Mouse (Mus musculus): ENCODE results near the gene Gm20605. TPM values are rescaled to one million over a fixed set of nuclear protein-coding genes. Genes with fewer than 3 reads are reported as not detected.

Gm20605 gene
- total RNA-seq, 2 experiments from 2014 or later: 2.9 to 4.2 TPM

- DNase-seq: no peak
Observed at GRCm38 (mm10) chr5:137690531-137690930, 61.6 kb downstream of the Gm20605 start.

GRCm38 (mm10) chr5:137691881-137692280, 62.9 kb downstream of the Gm20605 start:
- no peak for DNase-seq

Other genes with a start within 250 kb of the Gm20605 start
- gene Zan, start 152.1 kb upstream of the Gm20605 start, total RNA-seq (2021): not detected
- 10 to 100 TPM; 13.9 to 15.0 TPM for gene Pop7, start 126.7 kb upstream of the Gm20605 start, total RNA-seq (2021)
- 10 to 100 TPM; 31.2 to 32.5 TPM for gene Gigyf1, start 110.6 kb upstream of the Gm20605 start, total RNA-seq (2021)
- not detected for gene Epo, start 95.9 kb upstream of the Gm20605 start, total RNA-seq (2021)
- 100 to 1,000 TPM; 233 to 247 TPM for gene Gnb2, start 95.7 kb upstream of the Gm20605 start, total RNA-seq (2021)
- not detected for gene Actl6b, start 75.7 kb upstream of the Gm20605 start, total RNA-seq (2021)
- not detected for gene Tfr2, start 59.3 kb upstream of the Gm20605 start, total RNA-seq (2021)
- 10 to 100 TPM in 1 of 2 experiments, 1 to 10 TPM in 1; 9.1 to 14.1 TPM for gene Mospd3, start 28.1 kb upstream of the Gm20605 start, total RNA-seq (2021)
- gene Pcolce, start 15.4 kb upstream of the Gm20605 start, total RNA-seq (2021): 10 to 100 TPM; 43.9 to 47.5 TPM
- under 1 TPM; 0.32 to 0.44 TPM for gene Fbxo24, start 173 bp upstream of the Gm20605 start, total RNA-seq (2021)
- gene Lrch4, start 54 bp upstream of the Gm20605 start, total RNA-seq (2021): 10 to 100 TPM; 17.5 to 19.1 TPM
- gene Sap25, start 12.2 kb downstream of the Gm20605 start, total RNA-seq (2021): 1 to 10 TPM; 2.2 to 2.6 TPM
- gene Irs3, start 16.5 kb downstream of the Gm20605 start, total RNA-seq (2021): 1 to 10 TPM in 1 of 2 experiments, under 1 TPM in 1; 0.87 to 1.5 TPM
- 10 to 100 TPM; 16.9 to 23.0 TPM for gene Agfg2, start 55.6 kb downstream of the Gm20605 start, total RNA-seq (2021)
- gene Nyap1, start 112.4 kb downstream of the Gm20605 start, total RNA-seq (2021): 1 to 10 TPM in 1 of 2 experiments, under 1 TPM in 1; 0.79 to 1.1 TPM
- gene Tsc22d4, start 116.6 kb downstream of the Gm20605 start, total RNA-seq (2021): 100 to 1,000 TPM; 240 to 253 TPM
- 10 to 100 TPM in 1 of 2 experiments, 1 to 10 TPM in 1; 9.9 to 12.0 TPM for gene Ppp1r35, start 149.7 kb downstream of the Gm20605 start, total RNA-seq (2021)
- 10 to 100 TPM; 24.2 to 28.7 TPM for gene Mepce, start 158.5 kb downstream of the Gm20605 start, total RNA-seq (2021)
- under 1 TPM; 0.22 to 0.72 TPM for gene Zcwpw1, start 158.6 kb downstream of the Gm20605 start, total RNA-seq (2021)
- 1 to 10 TPM; 1.5 to 1.7 TPM for gene Pilra, start 207.1 kb downstream of the Gm20605 start, total RNA-seq (2021)
- gene Pilrb1, start 228.9 kb downstream of the Gm20605 start, total RNA-seq (2021): 1 to 10 TPM; 1.3 to 2.3 TPM
- gene Pilrb2, start 242.6 kb downstream of the Gm20605 start, total RNA-seq (2021): under 1 TPM in 1 of 2 experiments, not detected in 1; 0.74 TPM